Mouse (Mus musculus) C2C12 (cell line): ENCODE measurements around the gene Sdf4.

Experiments
- CTCF ChIP-seq: IDR thresholded peaks from one replicate; pipeline ENCODE4 v1.5.1; 2011; ENCODE audit not compliant: control insufficient read depth, insufficient read depth, insufficient read length
- MAX ChIP-seq: IDR thresholded peaks from one replicate; pipeline ENCODE4 v1.6.1; 2011; ENCODE audit warnings: mild to moderate bottlenecking, control low read depth
- MYOD1 ChIP-seq: IDR thresholded peaks from one replicate; pipeline ENCODE4 v1.6.1; 2011; ENCODE audit warnings: low read depth; ENCODE audit not compliant: control insufficient read depth, insufficient read length

GRCm38 (mm10) chr4:155983788-155984187 is 8.9 kb upstream of the Sdf4 start:
- TF ChIP-seq CTCF (no peak), MAX (no peak), MYOD1 (no peak)
